Mouse (Mus musculus): ENCODE measurements around the gene Tvp23b. TPM values are rescaled to one million over a fixed set of nuclear protein-coding genes. Genes with fewer than 3 reads are reported as not detected.
A peak's percentile ranks its signal among the peaks of the same experiment; 100 is the strongest.

Gene Tvp23b
- total RNA-seq, 2 experiments from 2014 or later: 8.9 to 9.8 TPM

GRCm38 (mm10) chr11:62931141-62931540, 51.9 kb downstream of the Tvp23b start:
- intact Hi-C loops (cut with DNase I; ENCODE audit: low total_unique reads): no loop called here
- DNase-seq: no peak

GRCm38 (mm10) chr11:62933099-62933498, 53.8 kb downstream of the Tvp23b start:
- DNase-seq: no peak
- intact Hi-C loops (cut with DNase I; ENCODE audit: low total_unique reads): no loop called here

- DNase-seq: peak; percentile 31
- intact Hi-C loops (cut with DNase I; ENCODE audit: low total_unique reads): no loop called here
Measured at GRCm38 (mm10) chr11:62934795-62935514, 55.7 kb downstream of the Tvp23b start.

- intact Hi-C loops (cut with DNase I; ENCODE audit: low total_unique reads): no loop called here
- no peak for DNase-seq
Measured at GRCm38 (mm10) chr11:62937986-62938385, 58.7 kb downstream of the Tvp23b start.

GRCm38 (mm10) chr11:62938921-62939320, 59.7 kb downstream of the Tvp23b start:
- intact Hi-C loops (cut with DNase I; ENCODE audit: low total_unique reads): no loop called here
- no peak for DNase-seq

- DNase-seq: no peak
- intact Hi-C loops (cut with DNase I; ENCODE audit: low total_unique reads): no loop called here
Measured at GRCm38 (mm10) chr11:62940176-62940575, 60.9 kb downstream of the Tvp23b start.

GRCm38 (mm10) chr11:62943538-62943937, 64.3 kb downstream of the Tvp23b start:
- DNase-seq: no peak
- intact Hi-C loops (cut with DNase I; ENCODE audit: low total_unique reads): no loop called here

- intact Hi-C loops (cut with DNase I; ENCODE audit: low total_unique reads): no loop called here
- DNase-seq: no peak
Measured at GRCm38 (mm10) chr11:62945514-62945913, 66.3 kb downstream of the Tvp23b start.

- intact Hi-C loops (cut with DNase I; ENCODE audit: low total_unique reads): no loop called here
- DNase-seq: no peak
Measured at GRCm38 (mm10) chr11:62949548-62949947, 70.3 kb downstream of the Tvp23b start.

GRCm38 (mm10) chr11:62951012-62951411, 71.8 kb downstream of the Tvp23b start, which contains the start of gene Cdrt4:
Gene Cdrt4, plus strand, starts transcription at chr11:62951193.
- intact Hi-C loops (cut with DNase I; ENCODE audit: low total_unique reads): no loop called here
- no peak for DNase-seq

- DNase-seq: peak; percentile 27
- intact Hi-C loops (cut with DNase I; ENCODE audit: low total_unique reads): no loop called here
Measured at GRCm38 (mm10) chr11:62954766-62955165, 75.5 kb downstream of the Tvp23b start.

- intact Hi-C loops (cut with DNase I; ENCODE audit: low total_unique reads): no loop called here
- DNase-seq: no peak
Measured at GRCm38 (mm10) chr11:62955186-62955585, 75.9 kb downstream of the Tvp23b start.

GRCm38 (mm10) chr11:62955776-62956175, 76.5 kb downstream of the Tvp23b start:
- intact Hi-C loops (cut with DNase I; ENCODE audit: low total_unique reads): no loop called here
- no peak for DNase-seq

GRCm38 (mm10) chr11:62957626-62958180, 78.4 kb downstream of the Tvp23b start:
- intact Hi-C loops (cut with DNase I; ENCODE audit: low total_unique reads): no loop called here
- DNase-seq: no peak

GRCm38 (mm10) chr11:62963292-62963691, 84.0 kb downstream of the Tvp23b start:
- intact Hi-C loops (cut with DNase I; ENCODE audit: low total_unique reads): no loop called here
- DNase-seq: no peak

- no peak for DNase-seq
Measured at GRCm38 (mm10) chr11:62966424-62966764, 87.1 kb downstream of the Tvp23b start.

More at GRCm38 (mm10) chr11:62966424-62966764, 87.1 kb downstream of the Tvp23b start:
- intact Hi-C loops (cut with DNase I; ENCODE audit: low total_unique reads): no loop called here

Other genes starting within 250 kb of the Tvp23b start
- gene Lrrc75a, start 230.9 kb upstream of the Tvp23b start, total RNA-seq (2021): 1 to 10 TPM; 7.2 to 8.8 TPM
- gene Mmgt2, start 230.8 kb upstream of the Tvp23b start, total RNA-seq (2021): 1 to 10 TPM; 5.5 to 7.8 TPM
- gene Zfp287, start 147.6 kb upstream of the Tvp23b start, total RNA-seq (2021): 1 to 10 TPM; 1.7 TPM
- not detected for gene Gm10428, start 126.4 kb upstream of the Tvp23b start, total RNA-seq (2021)
- 1 to 10 TPM in 1 of 2 experiments, under 1 TPM in 1; 0.95 to 1.8 TPM for gene Zfp286, start 90.0 kb upstream of the Tvp23b start, total RNA-seq (2021)
- gene Trim16, start 59.2 kb upstream of the Tvp23b start, total RNA-seq (2021): 10 to 100 TPM; 28.9 to 30.2 TPM
- gene Fbxw10, start 32.4 kb upstream of the Tvp23b start, total RNA-seq (2021): under 1 TPM; 0.24 to 0.59 TPM
- gene Cdrt4, start 71.7 kb downstream of the Tvp23b start, total RNA-seq (2021): not detected
- gene Tekt3, start 182.2 kb downstream of the Tvp23b start, total RNA-seq (2021): not detected
- 100 to 1,000 TPM in 1 of 2 experiments, 10 to 100 TPM in 1; 92.1 to 338 TPM for gene Pmp22, start 249.5 kb downstream of the Tvp23b start, total RNA-seq (2021)